Mouse (Mus musculus): ENCODE measurements around the gene Ttc41.

GRCm38 (mm10) chr10:86810000-86810399 is 104.4 kb downstream of the Ttc41 start:
- TF ChIP-seq GATA1 (IDR thresholded peaks at IDR 0.05; ENCODE audit: borderline replicate concordance, low read length) = no peak
- no peak for TF ChIP-seq FLI1 (IDR thresholded peaks at IDR 0.05; ENCODE audit: low read length)
